Mouse (Mus musculus): ENCODE results near the gene Acsf2. TPM values are rescaled to one million over a fixed set of nuclear protein-coding genes. Genes with fewer than 3 reads are reported as not detected.
A peak's percentile ranks its signal among the peaks of the same experiment; 100 is the strongest.

Gene Acsf2
- polyA plus RNA-seq, 1 experiment from 2014 or later = 1.7 TPM

DNA sequence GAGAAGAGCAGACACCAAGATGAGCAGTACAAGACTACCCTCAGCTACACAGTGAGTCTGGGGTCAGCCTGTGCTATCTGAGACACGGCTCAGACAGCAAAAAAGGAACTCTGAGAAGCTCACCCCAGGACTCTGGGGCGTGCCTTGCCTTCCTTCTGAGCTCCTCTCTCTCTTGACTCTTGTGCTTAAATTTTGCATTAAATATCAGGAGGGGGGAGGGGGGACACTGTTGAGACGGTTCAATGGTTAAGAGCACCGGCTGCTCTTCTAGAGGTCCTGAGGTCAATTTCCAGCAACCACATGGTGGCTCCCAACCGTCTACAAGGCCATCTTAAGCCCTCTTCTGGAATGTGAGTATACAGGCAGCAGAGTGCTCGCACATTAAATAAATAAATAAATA, 14.2 kb downstream of the Acsf2 start:
- 71% methylated on average over 6 of the region's 6 CpGs for WGBS
- Histone ChIP-seq H3K9ac (replicated peaks) (no peak overlapping the region), H3K27ac (no peak overlapping the region), H3K4me1 (replicated peaks) (0 out of 2 replicates have a peak, but pooled peaks cover 4% of the 10 kb centered on the region), H3K36me3 (no peaks in the 10 kb centered on the region), H3K4me3 (replicated peaks) (no peak overlapping the region), H3K9me3 (no peaks in the 10 kb centered on the region), H3K27me3 (no peaks in the 10 kb centered on the region), H3K4me2 (replicated peaks) (no peak overlapping the region)
- ATAC-seq = no peak

DNA sequence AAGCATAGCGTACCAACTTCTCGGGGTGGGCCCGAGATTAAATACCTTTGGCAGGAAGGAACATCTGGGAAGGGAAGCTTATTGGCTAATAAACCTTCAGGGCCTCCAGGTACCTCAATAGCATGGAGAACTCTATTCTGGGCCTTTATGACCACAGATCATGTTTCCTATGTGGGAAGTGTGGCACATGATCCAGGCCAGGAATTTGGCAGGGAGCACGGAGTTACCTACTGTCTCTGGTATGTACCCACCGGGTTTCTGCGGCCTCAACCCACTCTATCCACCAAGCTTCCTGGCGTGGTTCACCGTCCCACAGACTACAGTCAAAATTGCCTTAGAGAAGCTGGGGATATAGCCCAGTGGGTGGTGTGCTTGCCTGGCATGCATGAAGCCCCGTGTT, 16.6 kb downstream of the Acsf2 start:
- 97% methylated on average over 9 of the region's 9 CpGs for WGBS
- H3K4me2 ChIP-seq (replicated peaks) = no peak overlapping the region
- H3K36me3 ChIP-seq = no peaks in the 10 kb centered on the region
- no peak overlapping the region for H3K4me3 ChIP-seq (replicated peaks)
- no peak overlapping the region for H3K27ac ChIP-seq
- no peak for ATAC-seq
- H3K4me1 ChIP-seq (replicated peaks) = no peaks in the 10 kb centered on the region
- H3K9me3 ChIP-seq = no peaks in the 10 kb centered on the region
- H3K27me3 ChIP-seq = no peaks in the 10 kb centered on the region
- no peak overlapping the region for H3K9ac ChIP-seq (replicated peaks)

DNA sequence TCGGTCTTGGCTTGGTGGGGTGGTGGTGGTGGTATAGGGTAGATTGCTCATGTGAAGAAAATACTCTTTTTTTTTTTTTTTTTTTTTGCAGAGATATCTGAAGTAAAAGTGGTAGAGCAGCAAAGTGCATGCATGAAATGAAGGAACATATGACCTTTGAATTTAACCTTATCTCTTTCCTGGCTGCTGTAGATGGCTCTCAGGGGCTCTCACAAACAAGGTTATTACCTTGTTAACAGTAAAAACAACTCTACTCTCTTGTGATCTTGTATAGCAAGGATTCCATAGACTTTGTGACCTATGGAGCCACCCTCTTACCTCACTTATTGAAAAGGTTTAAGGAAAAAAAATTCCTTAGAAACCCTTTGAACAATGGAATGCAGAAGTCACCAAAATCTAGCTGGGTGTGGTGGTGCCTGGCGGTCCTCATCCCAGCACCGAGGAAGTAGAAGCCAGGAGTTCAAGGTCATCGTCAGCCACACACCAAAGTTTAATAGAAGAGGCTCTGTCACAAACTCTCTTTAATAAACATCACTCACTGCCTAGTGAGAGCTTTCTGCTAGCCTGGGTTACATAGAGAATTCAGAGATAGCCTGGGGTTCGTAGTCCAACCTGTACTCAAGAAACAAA, 21.4 kb downstream of the Acsf2 start:
- Histone ChIP-seq H3K27me3 (no peaks in the 10 kb centered on the region), H3K4me3 (replicated peaks) (no peak overlapping the region), H3K4me1 (replicated peaks) (no peaks in the 10 kb centered on the region), H3K9ac (replicated peaks) (no peak overlapping the region), H3K9me3 (no peaks in the 10 kb centered on the region), H3K27ac (no peak overlapping the region), H3K36me3 (no peaks in the 10 kb centered on the region), H3K4me2 (replicated peaks) (no peak overlapping the region)
- ATAC-seq = no peak
- WGBS = 87% methylated on average over 5 of the region's 5 CpGs

DNA sequence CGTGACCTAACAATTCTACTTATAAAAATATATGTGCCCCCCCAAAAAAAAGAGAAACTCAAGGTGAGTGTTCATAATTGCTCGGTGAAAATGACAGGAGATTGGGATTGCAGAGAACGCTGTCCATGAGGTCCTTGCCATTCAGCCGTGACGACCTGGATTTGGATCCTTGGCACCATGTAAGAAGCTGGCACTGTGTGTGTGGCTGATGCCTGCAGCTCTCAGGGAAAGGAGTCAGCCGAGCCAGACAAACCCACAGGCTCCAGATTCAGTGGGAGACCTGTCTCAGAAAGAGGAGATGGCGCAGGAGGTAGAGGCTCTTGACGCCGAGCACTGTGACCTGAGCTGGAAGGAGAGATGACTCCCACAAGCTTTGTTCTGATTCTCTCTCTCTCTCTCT, 25.3 kb downstream of the Acsf2 start:
- 88% methylated on average over 9 of the region's 9 CpGs for WGBS
- Histone ChIP-seq H3K27me3 (no peaks in the 10 kb centered on the region), H3K4me3 (replicated peaks) (no peak overlapping the region), H3K9me3 (no peaks in the 10 kb centered on the region), H3K36me3 (no peaks in the 10 kb centered on the region), H3K4me2 (replicated peaks) (no peak overlapping the region), H3K4me1 (replicated peaks) (no peaks in the 10 kb centered on the region), H3K27ac (no peak overlapping the region), H3K9ac (replicated peaks) (no peak overlapping the region)
- ATAC-seq = no peak

DNA sequence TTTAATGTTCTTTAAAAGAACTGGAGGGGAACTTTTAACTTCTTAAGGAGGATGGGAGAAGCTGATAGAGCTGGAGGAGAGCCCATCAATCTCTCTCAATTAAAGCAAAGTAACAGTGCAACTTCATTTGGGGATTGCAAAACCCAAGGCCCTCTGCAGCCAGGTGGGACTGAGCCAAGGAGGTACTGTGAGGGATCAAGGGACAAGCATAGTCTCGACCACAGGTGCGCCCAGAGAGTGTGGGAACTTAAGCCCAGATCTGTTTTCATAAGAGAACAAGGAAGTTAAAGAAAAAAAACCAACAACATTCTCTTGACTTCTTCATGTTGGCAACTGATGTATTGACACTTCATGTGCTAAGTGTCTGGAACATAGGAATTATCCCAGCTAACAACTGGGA, 26.6 kb downstream of the Acsf2 start:
- no peak for ATAC-seq
- Histone ChIP-seq H3K27me3 (no peaks in the 10 kb centered on the region), H3K9ac (replicated peaks) (no peak overlapping the region), H3K4me2 (replicated peaks) (no peak overlapping the region), H3K4me3 (replicated peaks) (no peak overlapping the region), H3K27ac (no peak overlapping the region), H3K36me3 (no peaks in the 10 kb centered on the region), H3K4me1 (replicated peaks) (0 out of 2 replicates have a peak, but pooled peaks cover 3% of the 10 kb centered on the region), H3K9me3 (no peaks in the 10 kb centered on the region)
- WGBS = 80% methylated on average over 2 of the region's 2 CpGs

DNA sequence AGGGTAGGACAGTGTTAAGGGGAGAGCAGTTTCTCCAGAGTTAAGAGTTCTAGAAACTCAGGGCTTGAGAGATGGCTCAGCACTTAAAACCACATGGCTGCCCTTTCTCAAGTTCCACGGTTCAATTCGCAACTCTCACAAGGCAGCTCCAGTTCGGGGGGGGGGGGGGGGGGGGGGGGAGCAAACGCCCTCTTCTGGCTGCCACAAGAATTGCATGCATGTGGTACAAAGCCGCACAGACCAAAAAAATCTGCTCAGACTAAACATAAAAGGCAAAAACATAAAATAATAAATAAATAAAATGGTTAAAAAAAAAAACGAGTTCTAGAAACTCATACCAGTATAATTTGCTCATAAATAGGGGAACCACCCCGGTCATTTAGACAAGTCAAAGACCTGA, 27.1 kb downstream of the Acsf2 start:
- no peaks in the 10 kb centered on the region for H3K36me3 ChIP-seq
- no peak for ATAC-seq
- WGBS = 24% methylated on average over 6 of the region's 7 CpGs

DNA sequence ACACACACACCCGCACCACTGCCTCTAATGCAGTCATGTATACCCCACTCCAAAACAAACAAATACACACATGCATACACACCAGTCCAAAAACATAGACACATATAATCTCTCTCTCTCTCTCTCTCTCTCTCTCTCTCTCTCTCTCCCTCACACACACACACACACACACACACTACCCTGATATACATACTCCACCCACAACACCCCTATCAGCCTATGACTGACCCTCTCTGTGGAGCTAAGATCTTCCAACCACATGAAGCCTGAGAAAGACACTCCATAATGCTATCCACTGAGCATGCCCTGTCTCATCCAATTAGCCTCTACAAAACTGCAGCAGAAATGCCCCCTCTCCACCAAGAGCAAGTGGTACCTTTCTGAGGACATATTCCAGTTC, 29.8 kb downstream of the Acsf2 start:
- Histone ChIP-seq H3K4me2 (replicated peaks) (no peak overlapping the region), H3K4me3 (replicated peaks) (no peak overlapping the region), H3K9ac (replicated peaks) (no peak overlapping the region), H3K27me3 (no peaks in the 10 kb centered on the region), H3K9me3 (no peaks in the 10 kb centered on the region), H3K36me3 (no peaks in the 10 kb centered on the region), H3K27ac (no peak overlapping the region), H3K4me1 (replicated peaks) (0 out of 2 replicates have a peak, but pooled peaks cover 3% of the 10 kb centered on the region)
- 89% methylated on average over 1 of the region's 1 CpGs for WGBS
- ATAC-seq = no peak

More for the DNA sequence above, 27.1 kb downstream of the Acsf2 start:
- Histone ChIP-seq H3K4me3 (replicated peaks) (no peak overlapping the region), H3K4me1 (replicated peaks) (0 out of 2 replicates have a peak, but pooled peaks cover 3% of the 10 kb centered on the region), H3K4me2 (replicated peaks) (no peak overlapping the region), H3K27me3 (no peaks in the 10 kb centered on the region), H3K9ac (replicated peaks) (no peak overlapping the region), H3K9me3 (no peaks in the 10 kb centered on the region), H3K27ac (no peak overlapping the region)

DNA sequence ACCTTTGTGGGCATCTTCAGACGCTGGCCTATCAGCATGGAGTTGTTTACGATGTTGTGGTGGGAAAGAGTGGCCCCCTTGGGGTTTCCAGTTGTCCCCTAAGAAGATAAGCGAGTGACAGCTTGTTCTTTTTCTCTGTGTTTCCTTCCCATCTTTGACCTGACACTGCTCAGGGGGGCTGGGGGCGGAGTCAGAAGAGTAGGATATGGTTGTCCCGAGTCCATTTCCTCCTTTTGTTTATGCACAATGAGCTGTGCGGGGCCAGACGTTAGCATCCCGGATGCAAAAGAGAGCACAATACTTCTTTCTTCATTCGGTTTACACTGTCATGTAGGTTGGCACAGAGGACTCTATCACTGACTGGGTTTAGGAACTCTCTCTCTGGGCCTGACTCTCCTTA, 31.1 kb downstream of the Acsf2 start:
- Histone ChIP-seq H3K9me3 (no peaks in the 10 kb centered on the region), H3K27me3 (peaks cover 10% of the 10 kb centered on the region), H3K27ac (no peak overlapping the region), H3K4me3 (replicated peaks) (no peak overlapping the region), H3K9ac (replicated peaks) (no peak overlapping the region), H3K4me2 (replicated peaks) (no peak overlapping the region), H3K4me1 (replicated peaks) (0 out of 2 replicates have a peak, but pooled peaks cover 3% of the 10 kb centered on the region), H3K36me3 (no peaks in the 10 kb centered on the region)
- 51% methylated on average over 9 of the region's 9 CpGs for WGBS
- ATAC-seq = no peak

DNA sequence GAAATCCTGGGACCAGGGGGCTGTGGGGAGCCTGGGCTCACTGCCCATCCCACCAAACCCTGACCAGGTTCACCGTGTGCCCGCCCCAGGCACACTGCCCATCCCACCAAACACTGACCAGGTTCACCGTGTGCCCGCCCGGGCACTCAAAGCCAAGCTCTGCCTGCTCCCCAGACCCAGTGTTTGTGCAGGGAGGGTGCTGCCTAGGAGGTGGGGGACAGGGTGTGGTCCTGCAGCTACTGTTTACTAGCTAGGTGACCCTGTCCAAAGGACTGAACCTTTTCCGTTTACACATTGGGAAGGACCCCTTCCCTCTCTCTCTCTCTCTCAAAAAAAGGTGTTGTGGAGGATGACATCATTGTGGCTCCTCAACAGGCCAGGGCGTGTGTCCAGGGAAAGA, 34.3 kb downstream of the Acsf2 start:
- peaks cover 34% of the 10 kb centered on the region for H3K27me3 ChIP-seq
- WGBS = 90% methylated on average over 7 of the region's 7 CpGs
- H3K27ac ChIP-seq = no peak overlapping the region
- H3K4me2 ChIP-seq (replicated peaks) = no peak overlapping the region
- H3K9ac ChIP-seq (replicated peaks) = no peak overlapping the region
- H3K4me1 ChIP-seq (replicated peaks) = peaks cover 17% of the 10 kb centered on the region
- no peaks in the 10 kb centered on the region for H3K36me3 ChIP-seq
- no peak for ATAC-seq
- no peaks in the 10 kb centered on the region for H3K9me3 ChIP-seq
- H3K4me3 ChIP-seq (replicated peaks) = no peak overlapping the region

DNA sequence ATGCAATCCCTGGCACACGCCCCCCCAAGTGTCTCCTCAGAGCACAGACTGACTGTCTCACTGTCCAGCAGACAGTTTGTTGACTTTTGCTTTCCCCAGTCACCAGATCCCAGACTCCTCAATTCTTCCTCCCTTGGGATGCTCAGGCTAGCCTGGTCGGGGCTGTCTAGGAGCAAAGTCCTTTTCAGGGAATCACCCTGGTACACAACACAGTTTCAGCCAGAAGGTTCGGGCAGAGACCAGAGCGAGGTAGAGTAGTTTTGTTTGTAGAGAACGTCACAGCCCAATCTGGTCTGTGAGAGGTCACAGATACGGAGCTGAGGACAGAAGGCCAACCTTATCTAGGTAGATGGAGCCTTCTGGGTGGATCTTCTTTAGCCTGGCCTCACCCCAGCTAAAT, 35.1 kb downstream of the Acsf2 start:
- no peaks in the 10 kb centered on the region for H3K9me3 ChIP-seq
- H3K9ac ChIP-seq (replicated peaks) = no peak overlapping the region
- H3K27me3 ChIP-seq = peaks cover 34% of the 10 kb centered on the region
- no peaks in the 10 kb centered on the region for H3K36me3 ChIP-seq
- H3K4me2 ChIP-seq (replicated peaks) = no peak overlapping the region
- H3K27ac ChIP-seq = no peak overlapping the region
- ATAC-seq = no peak
- H3K4me3 ChIP-seq (replicated peaks) = no peak overlapping the region
- peaks cover 17% of the 10 kb centered on the region for H3K4me1 ChIP-seq (replicated peaks)
- WGBS = 83% methylated on average over 6 of the region's 6 CpGs

DNA sequence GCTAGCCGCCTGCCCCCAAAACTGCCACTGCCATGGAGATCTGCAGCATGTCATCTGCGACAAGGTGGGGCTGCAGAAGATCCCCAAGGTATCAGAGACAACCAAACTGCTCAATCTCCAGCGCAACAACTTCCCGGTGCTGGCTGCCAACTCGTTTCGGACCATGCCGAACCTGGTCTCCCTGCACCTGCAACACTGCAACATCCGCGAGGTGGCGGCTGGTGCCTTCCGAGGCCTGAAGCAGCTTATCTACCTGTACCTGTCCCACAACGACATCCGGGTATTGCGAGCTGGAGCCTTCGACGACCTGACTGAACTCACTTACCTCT, 36.6 kb downstream of the Acsf2 start:
- H3K9me3 ChIP-seq = no peaks in the 10 kb centered on the region
- H3K27ac ChIP-seq = no peak overlapping the region
- ATAC-seq = no peak
- whole genome bisulfite sequencing = 10% methylated on average over 16 of the region's 16 CpGs
- H3K9ac ChIP-seq (replicated peaks) = peak overlapping the region; percentile 36; the same call in 1 of the 2 replicates
- peaks cover 34% of the 10 kb centered on the region for H3K27me3 ChIP-seq
- peaks cover 13% of the 10 kb centered on the region for H3K4me1 ChIP-seq (replicated peaks)
- H3K36me3 ChIP-seq = no peaks in the 10 kb centered on the region
- peak overlapping the region; percentile 31 for H3K4me3 ChIP-seq (replicated peaks)
- H3K4me2 ChIP-seq (replicated peaks) = peak overlapping the region; percentile 51

DNA sequence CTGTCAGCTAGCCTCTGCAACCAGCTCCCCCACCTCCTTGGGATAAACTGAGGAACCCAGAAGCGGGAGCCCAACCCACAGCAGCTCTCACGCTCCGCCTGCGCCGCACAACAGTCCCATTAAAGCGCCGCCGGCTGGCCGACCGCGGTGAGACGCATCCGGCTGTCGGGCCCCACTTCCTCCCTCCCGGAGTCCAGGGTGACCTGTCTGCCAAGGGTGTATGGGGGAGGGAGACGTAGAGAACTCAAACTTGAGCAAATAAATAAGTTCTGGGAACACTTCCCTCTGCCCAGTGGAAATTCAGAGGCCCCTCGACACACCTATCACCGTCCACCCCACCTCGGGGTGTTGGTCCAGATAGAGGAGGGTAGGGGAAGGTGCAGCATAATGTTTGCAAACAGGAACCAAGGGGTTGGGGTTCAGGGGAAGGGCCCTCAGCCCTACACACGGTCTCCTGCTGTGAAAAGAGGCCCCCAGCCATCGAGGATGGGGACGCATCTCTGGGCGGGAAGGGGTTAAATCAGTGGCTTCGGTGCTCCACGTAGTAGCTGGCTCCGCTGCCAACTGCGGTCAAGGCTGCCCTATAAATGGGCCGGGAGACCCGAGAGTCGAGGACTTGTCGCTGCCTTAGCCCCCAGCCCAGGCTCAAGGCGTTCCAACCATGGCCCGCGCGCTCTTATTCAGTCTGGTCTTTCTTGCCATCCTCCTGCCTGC, 37.1 kb downstream of the Acsf2 start, which contains the start of gene Chad:
TSS of gene Chad (plus strand) at position 611 of the 714 bp plus-strand sequence.
- H3K27ac ChIP-seq = no peak within 1 kb of the TSS
- no peaks in the 10 kb centered on the region for H3K36me3 ChIP-seq
- H3K9me3 ChIP-seq = no peaks in the 10 kb centered on the region
- H3K9ac ChIP-seq (replicated peaks) = peak within 1 kb of the TSS; percentile 36; the same call in 1 of the 2 replicates
- WGBS = 3% methylated on average over 35 of the region's 35 CpGs
- peaks cover 13% of the 10 kb centered on the region for H3K4me1 ChIP-seq (replicated peaks)
- H3K4me3 ChIP-seq (replicated peaks) = peak within 1 kb of the TSS; percentile 31
- peaks cover 34% of the 10 kb centered on the region for H3K27me3 ChIP-seq
- peak; percentile 13; the same call in 1 of the 2 replicates for ATAC-seq
- H3K4me2 ChIP-seq (replicated peaks) = peak within 1 kb of the TSS; percentile 51
